Mouse (Mus musculus): ENCODE results near the gene Apoc3. TPM values are rescaled to one million over a fixed set of nuclear protein-coding genes. Genes with fewer than 3 reads are reported as not detected.

Apoc3 gene
- total and polyA plus RNA-seq, 3 experiments, result not detected

GRCm38 (mm10) chr9:46228491-46228890 is 6.9 kb downstream of the Apoc3 start, which contains the start of gene Apoa1:
TSS of gene Apoa1 (plus strand) at chr9:46228580.
- H3K9me3 ChIP-seq (replicated peaks; ENCODE audit: insufficient read depth, low read length), result no peaks in the 10 kb centered on the region
- no peak for TF ChIP-seq KAT2A (conservative IDR thresholded peaks at IDR 0.05; ENCODE audit: low read depth, low read length)
- TF ChIP-seq USF2 (IDR thresholded peaks at IDR 0.05; ENCODE audit: borderline replicate concordance in 1 of 2, insufficient read depth in 1 of 2, low read depth in 1 of 2, low read length in 2 of 2), result no peak
- no peak for TF ChIP-seq SMC3 (IDR thresholded peaks at IDR 0.05; ENCODE audit: low read depth, low read length)
- TF ChIP-seq MAX (IDR thresholded peaks at IDR 0.05; ENCODE audit: low read length), result no peak
- TF ChIP-seq MAZ (IDR thresholded peaks at IDR 0.05; ENCODE audit: low read depth, low read length), result no peak
- TF ChIP-seq MAFK (IDR thresholded peaks at IDR 0.05; ENCODE audit: borderline replicate concordance, low read depth, low read length), result no peak
- TF ChIP-seq ELF1 (IDR thresholded peaks at IDR 0.05; ENCODE audit: low read depth, low read length), result no peak
- no peak for TF ChIP-seq ETS1 (IDR thresholded peaks at IDR 0.05; ENCODE audit: low read depth, low read length)
- no peak for TF ChIP-seq SIN3A (IDR thresholded peaks at IDR 0.05; ENCODE audit: low read length)
- TF ChIP-seq GABPA (IDR thresholded peaks at IDR 0.05; ENCODE audit: low read depth, low read length), result no peak
- no peak for TF ChIP-seq JUND (IDR thresholded peaks at IDR 0.05; ENCODE audit: low read depth, low read length)
- H3K9ac ChIP-seq (ENCODE audit: control insufficient read depth, low read depth, low read length, poor library complexity, severe bottlenecking), result no peak within 1 kb of the TSS
- H3K36me3 ChIP-seq (ENCODE audit: control insufficient read depth in 1 of 2, insufficient read depth in 2 of 2, low read length in 2 of 2), result peaks cover 0 to 24% of the 10 kb centered on the region in 2 experiments; a peak in 3 of 4 replicates
- no peak within 1 kb of the TSS for H3K27ac ChIP-seq (ENCODE audit: control insufficient read depth, low read depth, low read length)
- DNase-seq (ENCODE audit: low read depth, low spot score), result no peak
- no peaks in the 10 kb centered on the region for H3K27me3 ChIP-seq (ENCODE audit: control insufficient read depth in 1 of 2, insufficient read depth in 2 of 2, low read length in 2 of 2)
- H3K4me1 ChIP-seq (ENCODE audit: control insufficient read depth in 1 of 2, insufficient read depth in 2 of 2, low read length in 2 of 2), result peaks cover 13 to 34% of the 10 kb centered on the region in 2 experiments
- no peak within 1 kb of the TSS for H3K4me3 ChIP-seq (ENCODE audit: control insufficient read depth in 1 of 2, insufficient read depth in 1 of 2, low read depth in 2 of 2, low read length in 2 of 2)
- no peaks in the 10 kb centered on the region; the same call in 1 of the 2 replicates for H3K79me2 ChIP-seq (ENCODE audit: control insufficient read depth, insufficient read depth, low read length, poor library complexity)

GRCm38 (mm10) chr9:46227064-46227614 is 8.3 kb downstream of the Apoc3 start:
- peak; percentile 46 for DNase-seq (ENCODE audit: low read depth, low spot score)
- no peaks in the 10 kb centered on the region for H3K27me3 ChIP-seq (ENCODE audit: control insufficient read depth in 1 of 2, insufficient read depth in 2 of 2, low read length in 2 of 2)
- H3K9me3 ChIP-seq (replicated peaks; ENCODE audit: insufficient read depth, low read length), result no peaks in the 10 kb centered on the region
- H3K36me3 ChIP-seq (ENCODE audit: control insufficient read depth in 1 of 2, insufficient read depth in 2 of 2, low read length in 2 of 2), result peaks cover 0 to 24% of the 10 kb centered on the region in 2 experiments; a peak in 3 of 4 replicates
- no peak overlapping the region for H3K9ac ChIP-seq (ENCODE audit: control insufficient read depth, low read depth, low read length, poor library complexity, severe bottlenecking)
- H3K27ac ChIP-seq (ENCODE audit: control insufficient read depth, low read depth, low read length), result no peak overlapping the region
- no peak overlapping the region for H3K4me3 ChIP-seq (ENCODE audit: control insufficient read depth in 1 of 2, insufficient read depth in 1 of 2, low read depth in 2 of 2, low read length in 2 of 2)
- TF ChIP-seq GATA1 (IDR thresholded peaks at IDR 0.05; ENCODE audit: low read depth, low read length), result peak; percentile 83
- no peak for TF ChIP-seq KAT2A (conservative IDR thresholded peaks at IDR 0.05; ENCODE audit: low read depth, low read length)
- peak; percentile 18 to 61; a peak in 3 of 4 replicates for TF ChIP-seq EP300 (IDR thresholded peaks at IDR 0.05; ENCODE audit: low read depth in 1 of 2, low read length in 2 of 2)
- TF ChIP-seq RCOR1 (IDR thresholded peaks at IDR 0.05; ENCODE audit: low read depth, low read length), result peak; percentile 43; the same call in 1 of the 2 replicates
- TF ChIP-seq ETS1 (IDR thresholded peaks at IDR 0.05; ENCODE audit: low read depth, low read length), result peak; percentile 9; the same call in 1 of the 2 replicates
- H3K4me1 ChIP-seq (ENCODE audit: control insufficient read depth in 1 of 2, insufficient read depth in 2 of 2, low read length in 2 of 2), result peaks cover 13 to 34% of the 10 kb centered on the region in 2 experiments
- H3K79me2 ChIP-seq (ENCODE audit: control insufficient read depth, insufficient read depth, low read length, poor library complexity), result no peaks in the 10 kb centered on the region; the same call in 1 of the 2 replicates
